Mouse (Mus musculus): ENCODE measurements at regions not wholly inside any gene's neighbourhood (a gene's known extent, or its start where the extent isn't known, plus 50 kb on each side); places are given as distances from the start of the nearest gene placed in this dataset.

DNA sequence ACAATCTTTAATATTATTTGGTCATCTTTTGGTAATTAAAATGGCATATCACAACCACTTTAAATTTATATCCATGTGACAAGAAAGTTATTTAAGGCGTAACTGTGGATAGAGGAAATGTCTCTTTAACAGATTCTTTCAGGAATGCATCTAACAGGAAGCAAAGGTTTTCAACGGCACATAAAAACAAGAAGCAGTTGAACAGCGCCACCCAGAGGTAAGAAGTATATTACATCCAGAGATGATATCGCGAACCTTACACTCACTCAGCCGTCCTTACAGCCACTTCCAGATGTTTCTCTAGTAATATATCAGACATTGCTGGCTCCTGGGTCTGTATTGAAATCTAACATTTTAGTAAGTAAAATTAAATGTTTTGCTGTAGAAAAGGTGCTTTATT, 70.5 kb upstream of the Hnrnpa3 start:
- peak; percentile 65 for DNase-seq (ENCODE audit: low spot score)

DNA sequence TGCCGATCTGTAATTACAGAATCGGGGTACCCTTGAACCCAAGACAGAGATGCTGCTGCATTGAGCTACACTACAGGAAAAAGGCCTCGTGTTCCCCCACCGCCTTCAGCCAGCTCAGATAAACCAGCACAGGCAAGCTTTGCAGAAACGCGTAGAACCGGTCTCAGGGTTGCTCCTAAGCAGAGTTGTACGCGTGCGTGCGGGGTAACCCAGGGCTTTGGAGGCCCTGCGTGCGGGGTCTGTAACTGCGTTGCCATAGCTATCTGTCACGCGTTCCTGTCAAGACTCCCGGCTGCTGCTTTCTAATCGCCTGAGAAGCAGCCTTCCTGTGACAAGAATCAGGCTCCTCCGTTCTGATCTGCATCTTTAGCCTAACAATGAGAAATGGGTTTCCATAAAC, 69.6 kb upstream of the Hnrnpa3 start:
- no peak for DNase-seq (ENCODE audit: low spot score)

DNA sequence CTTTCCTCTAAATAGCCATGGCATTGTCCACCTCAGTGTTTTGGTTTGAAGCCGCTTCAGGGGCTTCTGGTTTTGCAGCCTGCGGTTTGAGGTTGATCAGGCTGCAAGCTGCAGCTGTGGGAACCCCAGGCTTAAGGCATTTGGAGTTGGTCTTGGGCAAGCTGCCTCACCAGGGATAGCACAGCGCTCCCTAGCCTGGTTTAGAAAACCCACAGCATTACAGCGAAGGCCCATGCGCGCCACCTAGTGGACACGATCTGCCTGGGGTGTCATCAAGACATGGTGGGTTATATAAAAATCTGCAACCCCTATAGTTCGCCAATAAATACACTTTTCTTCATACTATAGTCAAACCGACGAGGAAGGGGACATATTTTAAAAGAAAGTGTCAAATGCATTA, 68.9 kb upstream of the Hnrnpa3 start:
- peak; percentile 62 for DNase-seq (ENCODE audit: low spot score)

DNA sequence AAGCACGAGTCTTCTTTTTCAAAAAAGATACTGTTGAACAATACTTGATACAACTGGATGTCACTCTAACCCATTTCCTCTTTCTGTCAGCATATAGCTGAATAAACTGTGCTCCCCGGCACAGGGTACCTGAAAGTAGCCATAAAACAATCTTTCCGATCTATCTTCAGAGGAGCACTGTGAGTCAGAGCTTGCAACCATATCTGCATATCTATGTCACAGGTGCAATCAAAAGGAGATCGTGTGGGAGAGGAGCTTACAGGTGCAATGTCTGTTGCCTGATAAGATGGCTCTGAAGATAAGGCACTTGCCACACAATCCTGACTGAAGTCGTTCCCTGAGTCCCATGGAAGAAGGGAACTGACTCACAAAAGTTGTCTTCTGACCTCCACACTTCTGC, 58.5 kb upstream of the Hnrnpa3 start:
- DNase-seq (ENCODE audit: low spot score) = no peak

DNA sequence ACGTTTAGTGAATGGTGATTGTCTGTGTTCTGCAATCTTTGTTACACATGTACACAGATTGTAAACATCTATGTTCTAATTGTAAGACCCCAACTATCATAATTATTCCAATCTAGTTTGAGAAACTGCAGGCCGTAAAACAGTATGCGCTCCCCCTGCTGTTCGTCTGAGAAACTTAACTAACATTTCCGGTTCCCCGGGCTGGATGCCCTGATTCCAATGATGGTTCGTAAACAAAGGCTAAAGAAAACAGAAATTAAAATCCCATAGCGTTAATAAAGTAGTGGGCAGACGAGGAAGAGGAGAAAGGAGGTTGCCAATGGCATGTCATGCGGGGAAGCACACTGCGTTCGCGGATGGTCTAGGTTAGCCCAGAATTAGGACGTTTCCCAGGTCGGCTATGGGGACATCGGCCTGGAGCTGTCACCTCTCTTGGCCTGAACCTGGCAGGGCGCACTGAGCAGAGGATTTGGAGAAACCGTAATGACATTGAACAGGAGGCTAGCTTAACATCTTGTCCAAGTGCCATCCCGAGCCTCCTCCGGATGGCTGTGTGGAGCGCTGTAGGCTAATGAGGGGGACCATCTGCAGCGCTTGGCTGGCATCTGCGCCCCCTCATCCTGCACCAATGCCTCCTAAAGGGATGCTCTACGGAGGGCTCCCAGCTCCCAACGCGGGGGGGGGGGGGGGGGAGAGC, 55.7 kb upstream of the Hnrnpa3 start:
- peak; percentile 29 for DNase-seq (ENCODE audit: low spot score)

DNA sequence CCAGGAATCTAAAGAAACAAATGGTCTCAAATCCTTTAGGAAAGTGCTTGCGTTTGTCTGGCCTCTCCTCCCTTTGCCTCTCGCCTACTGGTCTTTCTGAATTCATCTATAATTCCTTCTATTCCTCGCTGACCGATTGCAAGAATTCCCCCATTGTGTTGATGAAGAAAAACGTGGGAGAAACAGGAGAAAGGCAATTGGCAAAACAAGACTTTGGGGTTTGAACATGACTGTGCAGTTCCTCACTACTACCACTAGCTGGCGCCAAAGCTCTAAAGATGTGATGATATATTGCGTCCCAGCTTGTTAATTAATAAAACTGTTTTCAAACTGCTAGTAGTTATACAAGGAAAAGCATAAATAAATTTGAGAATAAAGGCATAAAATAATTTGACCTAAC, 53.4 kb upstream of the Hnrnpa3 start:
- DNase-seq (ENCODE audit: low spot score) = peak; percentile 74

DNA sequence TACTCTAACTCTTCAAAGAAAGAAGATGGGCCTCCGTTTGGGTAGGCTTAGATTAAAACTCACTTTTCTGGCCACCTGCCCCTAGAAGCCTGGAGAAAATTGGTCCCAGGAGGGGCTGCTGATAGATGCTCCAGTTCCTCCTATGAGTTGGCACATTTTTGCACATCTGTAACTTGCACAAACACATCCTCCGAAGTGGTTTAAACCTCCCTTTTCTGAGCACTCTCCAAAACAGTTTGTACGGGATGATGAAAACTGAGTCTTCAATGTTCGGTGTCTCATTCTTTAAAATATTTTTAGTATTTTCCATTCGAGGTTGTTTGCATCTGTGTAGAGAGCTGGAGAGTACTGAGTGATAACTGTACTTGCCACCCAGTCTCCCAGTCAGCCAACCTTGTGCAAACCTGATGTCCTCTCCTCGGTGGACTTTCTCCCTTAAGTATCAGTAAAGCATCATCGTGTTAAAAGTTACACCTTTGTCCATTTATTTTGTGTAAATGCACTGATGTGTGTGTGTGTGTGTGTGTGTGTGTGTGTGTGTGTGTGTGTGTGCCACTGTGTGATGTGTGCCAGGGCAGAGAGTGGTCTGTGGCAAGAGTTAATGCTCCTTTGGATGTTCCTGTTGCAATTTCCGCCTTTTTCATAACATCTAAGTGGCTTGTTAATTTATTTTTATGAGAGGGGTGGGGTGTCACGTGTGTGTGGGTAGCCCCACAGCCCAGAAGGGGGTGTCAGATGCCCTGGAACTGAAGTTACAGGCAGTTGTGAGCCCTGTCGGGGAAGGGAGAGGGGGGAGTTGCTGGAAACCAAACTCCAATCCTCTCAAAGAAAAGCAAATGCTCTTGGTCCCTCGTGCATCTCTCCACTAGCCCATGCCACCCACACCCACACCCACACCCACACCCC, 51.8 kb upstream of the Hnrnpa3 start:
- DNase-seq (ENCODE audit: low spot score) = no peak

DNA sequence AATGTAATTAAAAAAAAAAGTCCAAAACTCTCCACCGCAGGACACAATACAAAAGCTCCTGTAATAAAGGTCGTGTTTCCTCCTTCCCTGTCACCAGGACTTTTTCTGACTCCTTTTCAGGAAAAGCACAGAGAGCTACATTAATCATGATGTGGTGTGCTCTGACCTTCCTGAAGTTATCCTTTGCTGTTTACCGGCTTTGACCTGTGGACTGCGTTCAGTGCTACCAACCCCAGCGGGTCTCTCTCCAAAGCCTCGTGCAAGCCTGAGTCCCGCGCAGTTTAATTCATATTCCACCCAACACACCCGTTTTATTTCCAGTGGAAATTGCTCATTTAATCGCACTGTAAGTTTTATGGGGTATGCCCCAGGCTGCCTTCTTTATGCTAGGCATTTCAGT, 51.1 kb upstream of the Hnrnpa3 start:
- no peak for DNase-seq (ENCODE audit: low spot score)

DNA sequence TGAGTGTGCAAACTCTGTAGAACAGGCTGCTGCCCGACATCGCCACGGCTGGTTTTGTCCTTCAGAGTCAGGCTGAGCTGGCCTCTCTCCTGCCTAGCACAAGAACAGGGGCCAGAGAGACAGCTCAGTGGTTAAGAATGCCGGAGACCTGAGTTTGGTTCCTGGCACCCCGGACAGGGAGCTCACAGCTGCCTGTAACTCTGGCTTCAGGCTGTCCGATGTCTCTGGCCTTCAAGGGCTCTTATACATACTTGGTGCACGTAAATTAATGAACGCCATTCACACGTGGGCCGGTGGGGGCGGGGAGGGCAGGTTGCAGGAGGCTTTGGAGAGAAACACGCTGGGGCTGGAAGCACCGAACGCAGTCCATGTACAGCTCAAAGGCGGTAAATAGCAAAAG, 50.6 kb upstream of the Hnrnpa3 start:
- DNase-seq (ENCODE audit: low spot score) = no peak

DNA sequence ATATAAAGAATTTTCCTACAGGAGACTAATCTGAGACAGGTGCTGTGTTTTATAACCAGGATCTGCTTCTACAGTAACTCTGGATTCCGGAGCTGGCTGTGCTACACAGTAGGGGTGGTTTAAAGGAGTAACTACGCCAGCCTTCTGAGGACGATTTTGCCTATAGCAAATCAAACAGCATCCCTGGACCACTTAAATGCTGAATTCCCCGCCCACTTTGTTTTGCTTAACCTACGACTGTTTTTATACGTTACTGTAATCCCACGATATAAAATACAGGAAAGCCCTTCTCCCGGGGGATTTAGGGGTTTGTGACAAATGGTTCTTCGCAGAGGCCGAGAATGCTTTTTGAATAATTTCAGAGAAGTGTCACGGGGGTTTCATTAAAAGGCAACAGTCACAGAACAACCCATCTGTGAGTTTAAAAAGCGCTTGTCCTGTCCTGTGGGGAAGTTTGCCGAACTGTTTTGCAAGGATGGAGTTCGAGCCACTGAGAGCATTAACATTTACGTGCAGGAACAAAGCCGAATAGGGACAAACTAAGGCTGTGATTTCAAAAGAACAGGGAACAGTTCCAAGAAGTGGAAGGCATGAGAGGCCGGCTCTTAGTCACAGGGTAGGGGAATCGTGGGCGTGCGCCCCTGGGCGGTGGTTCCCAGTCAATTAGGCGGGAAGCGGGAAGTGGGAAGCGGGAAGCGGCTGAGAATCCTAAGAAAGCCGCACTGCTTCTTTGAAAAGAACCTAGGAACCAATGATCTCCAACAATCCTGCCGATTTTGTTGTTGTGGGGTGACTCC, 49.7 kb upstream of the Hnrnpa3 start:
- no peak for DNase-seq (ENCODE audit: low spot score)
